Mouse (Mus musculus) T-helper 1 cell (primary cell): Measurements from ENCODE around the gene Rtp1.

Source experiments
- in situ Hi-C: fragments of 300-600 bp; cut with MboI, MseI; formaldehyde crosslinking; loops from one replicate; pipeline ENCODE4 v1.15.1; 2025; ENCODE audit warnings: high pct_unique_total_duplicates

Gene Rtp1

GRCm38 (mm10) chr16:23454376-23454775 is 25.4 kb downstream of the Rtp1 start:
- in situ Hi-C loops, result loop anchor here (5.0 kb wide), 2 partner anchors 443 to 503 kb away; no protein-coding TSS in a partner anchor

- in situ Hi-C loops, result no loop called here
Observed at GRCm38 (mm10) chr16:23456534-23456933, 27.6 kb downstream of the Rtp1 start.

GRCm38 (mm10) chr16:23457338-23457737 is 28.4 kb downstream of the Rtp1 start:
- in situ Hi-C loops, result no loop called here

- in situ Hi-C loops, result no loop called here
Observed at GRCm38 (mm10) chr16:23458906-23459588, 30.1 kb downstream of the Rtp1 start.

DNA sequence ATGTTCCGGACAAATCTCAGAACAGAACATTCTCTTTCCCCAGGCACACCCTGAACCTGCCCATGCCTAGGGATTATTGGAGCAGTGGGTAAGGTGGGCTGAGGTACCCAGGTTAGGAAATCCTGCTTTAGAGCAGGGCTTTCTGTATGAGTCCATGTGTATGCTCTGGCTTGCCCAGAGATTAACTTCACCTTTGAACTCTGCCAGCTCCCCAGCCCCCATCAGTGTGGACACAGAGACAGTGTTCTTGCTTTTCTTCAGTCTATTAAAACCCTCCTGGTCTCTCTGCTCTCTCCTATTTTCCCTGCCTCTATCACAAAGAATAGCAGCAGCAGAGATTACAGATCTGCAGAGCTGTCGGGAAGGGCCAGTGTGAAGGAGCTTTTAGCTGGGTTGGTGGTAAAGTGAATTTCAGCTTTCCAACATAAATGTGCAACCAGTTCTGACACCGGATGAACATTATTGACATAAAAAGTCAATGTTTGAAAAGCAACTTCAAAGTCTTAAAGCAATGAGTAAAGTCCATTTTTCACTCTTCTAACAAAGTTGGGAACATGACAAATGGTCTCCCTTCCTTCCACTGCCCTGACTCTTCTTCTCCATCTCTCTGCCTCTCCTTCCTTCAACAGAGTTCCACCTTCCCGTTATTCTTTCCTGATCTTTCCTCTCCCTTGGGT is 34.9 kb downstream of the Rtp1 start:
- in situ Hi-C loops, result no loop called here

DNA sequence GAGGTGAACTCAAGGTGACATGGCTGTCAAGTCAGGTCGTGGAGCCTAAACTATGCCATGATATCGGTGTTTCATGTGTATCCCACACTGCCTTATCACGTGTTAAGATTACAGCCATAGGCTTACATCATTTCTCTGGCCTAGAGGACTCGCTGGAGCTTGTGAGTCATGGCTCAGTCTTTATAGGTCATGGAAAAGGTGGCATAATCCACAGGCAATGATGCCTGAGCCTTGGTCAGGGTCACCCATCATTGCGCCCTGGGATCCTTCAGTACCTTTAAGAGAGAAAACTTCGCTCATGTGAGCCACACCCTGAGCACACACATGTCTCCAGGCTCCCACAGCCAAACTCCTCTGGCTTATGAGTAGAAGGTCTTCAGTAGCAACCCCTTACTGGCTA is 42.6 kb downstream of the Rtp1 start:
- in situ Hi-C loops, result no loop called here

GRCm38 (mm10) chr16:23472046-23472445 is 43.1 kb downstream of the Rtp1 start:
- in situ Hi-C loops, result no loop called here

- in situ Hi-C loops, result no loop called here
Observed at GRCm38 (mm10) chr16:23475651-23476050, 46.7 kb downstream of the Rtp1 start.

GRCm38 (mm10) chr16:23476598-23476997 is 47.7 kb downstream of the Rtp1 start:
- in situ Hi-C loops, result no loop called here

GRCm38 (mm10) chr16:23479872-23480603 is 51.1 kb downstream of the Rtp1 start:
- in situ Hi-C loops, result no loop called here

- in situ Hi-C loops, result no loop called here
Observed at GRCm38 (mm10) chr16:23482218-23482617, 53.3 kb downstream of the Rtp1 start.

- in situ Hi-C loops, result no loop called here
Observed at GRCm38 (mm10) chr16:23482846-23483245, 53.9 kb downstream of the Rtp1 start.

DNA sequence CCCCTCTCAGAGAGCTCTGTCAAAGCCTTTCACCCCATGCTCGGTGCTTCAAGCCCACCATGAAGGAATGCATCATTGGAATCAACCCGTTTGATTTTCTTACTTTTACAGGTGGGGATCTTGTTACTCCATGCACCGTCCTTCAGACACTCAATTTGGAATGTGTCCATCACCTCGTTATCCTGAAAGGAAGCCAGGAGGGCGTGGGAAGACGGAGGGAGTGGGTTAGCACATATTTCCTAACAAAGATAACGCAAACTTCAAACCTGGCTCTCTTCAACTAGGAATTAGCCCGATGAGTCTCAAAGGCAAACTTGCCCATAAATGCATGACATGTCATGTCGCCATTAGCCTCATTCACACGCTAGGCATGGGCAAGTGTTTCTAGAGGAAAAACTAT is 54.4 kb downstream of the Rtp1 start:
- in situ Hi-C loops, result no loop called here
